Comparison of ENCODE assay signal across 27 mouse cellular contexts in genomic region chr3:24552631-24553030, GRCm38 (mm10).
"Had no signal": no experiment of that assay in that cellular context is flagged by ENCODE, and none has a peak within 500 bp of the region (broad histone marks: within the 10 kb centered on the region; RNA-seq: fewer than 3 reads in every experiment).

No protein-coding gene starts in this region.

- H3K4me3 ChIP-seq: gastrocnemius, adult 2 months; heart, adult 2 months; heart, embryonic 13.5 days; heart, embryonic 15.5 days; hindbrain, embryonic 13.5 days; hindbrain, embryonic 15.5 days; kidney, embryonic 15.5 days; limb, embryonic 12.5 days; limb, embryonic 15.5 days; liver, embryonic 12.5 days had no signal

- ATAC-seq: hindbrain, postnatal 0 days; intestine, embryonic 16.5 days; liver, embryonic 12.5 days had no signal

- H3K27me3 ChIP-seq: heart, embryonic 13.5 days; heart, embryonic 15.5 days; hindbrain, embryonic 13.5 days; hindbrain, embryonic 15.5 days; kidney, embryonic 15.5 days; limb, embryonic 12.5 days; limb, embryonic 15.5 days; liver, embryonic 12.5 days had no signal

- H3K36me3 ChIP-seq: heart, embryonic 13.5 days; heart, embryonic 15.5 days; hindbrain, embryonic 13.5 days; hindbrain, embryonic 15.5 days; kidney, embryonic 15.5 days; limb, embryonic 12.5 days; limb, embryonic 15.5 days; liver, embryonic 12.5 days had no signal

- H3K9me3 ChIP-seq: heart, embryonic 13.5 days; heart, embryonic 15.5 days; hindbrain, embryonic 13.5 days; hindbrain, embryonic 15.5 days; kidney, embryonic 15.5 days; limb, embryonic 12.5 days; limb, embryonic 15.5 days; liver, embryonic 12.5 days had no signal

- H3K4me1 ChIP-seq: heart, embryonic 13.5 days; heart, embryonic 15.5 days; hindbrain, embryonic 13.5 days; hindbrain, embryonic 15.5 days; kidney, embryonic 15.5 days; limb, embryonic 12.5 days; limb, embryonic 15.5 days; liver, embryonic 12.5 days had no signal

- DNase-seq: gastrocnemius, adult 2 months; gastrocnemius, postnatal 10 days; gastrocnemius, postnatal 25 days; heart, adult 11 months; heart, adult 2 months; heart, postnatal 14 days; heart, postnatal 36 days; kidney, adult 11 months; kidney, adult 2 months; kidney, adult 9 months; kidney, postnatal 14 days; kidney, postnatal 36 days; layer of hippocampus, adult 9-11 months; layer of hippocampus, postnatal 36 days; left cerebral cortex, postnatal 4 days had no signal

- H3K27ac ChIP-seq: gastrocnemius, adult 2 months; heart, adult 2 months; heart, embryonic 13.5 days; heart, embryonic 15.5 days; hindbrain, embryonic 13.5 days; hindbrain, embryonic 15.5 days; hindbrain, postnatal 0 days; kidney, embryonic 15.5 days; kidney, postnatal 0 days; limb, embryonic 12.5 days; limb, embryonic 15.5 days; liver, embryonic 12.5 days had no signal

- H3K9ac ChIP-seq: heart, embryonic 13.5 days; heart, embryonic 15.5 days; hindbrain, embryonic 13.5 days; hindbrain, embryonic 15.5 days; kidney, embryonic 15.5 days; limb, embryonic 12.5 days; limb, embryonic 15.5 days; liver, embryonic 12.5 days had no signal

- H3K4me2 ChIP-seq: heart, embryonic 11.5 days; heart, embryonic 13.5 days; heart, embryonic 15.5 days; hindbrain, embryonic 13.5 days; hindbrain, embryonic 15.5 days; kidney, embryonic 15.5 days; limb, embryonic 12.5 days; limb, embryonic 15.5 days; liver, embryonic 12.5 days had no signal
